Mouse (Mus musculus) lung, postnatal 0 days (tissue): ENCODE results near the gene Olfr547. TPM values are rescaled to one million over a fixed set of nuclear protein-coding genes. Genes with fewer than 3 reads are reported as not detected.
A peak's percentile ranks its signal among the peaks of the same experiment; 100 is the strongest.

Experiments
- ATAC-seq: fragments of 200-750 bp; cut with Nextera tagmentation; 2 replicates; pipeline ENCODE4 v1.8.0; 2017; ENCODE audit warnings: moderate library complexity
- DNase-seq: peaks from one replicate; pipeline ENCODE4 v3.0.0-alpha.2; 2016; ENCODE audit warnings: low spot score
- H3K27ac ChIP-seq: fragments of 300-500 bp; sonication (generic); 2 replicates; pipeline ENCODE4 v1.5.1; 2014; ENCODE audit warnings: antibody characterized with exemption, mild to moderate bottlenecking, low read length, mixed read lengths
- H3K27me3 ChIP-seq: fragments of 300-500 bp; sonication (generic); replicated peaks from 2 replicates; pipeline ENCODE4 v1.6.1; 2014; ENCODE audit warnings: low read length, mixed read lengths; ENCODE audit not compliant: insufficient read depth
- H3K36me3 ChIP-seq: fragments of 300-500 bp; sonication (generic); 2 replicates; pipeline ENCODE4 v1.6.1; 2014; ENCODE audit warnings: low read length, mixed read lengths; ENCODE audit not compliant: insufficient read depth
- H3K4me1 ChIP-seq: fragments of 300-500 bp; sonication (generic); 2 replicates; pipeline ENCODE4 v1.6.1; 2014; ENCODE audit warnings: antibody characterized with exemption, low read depth, low read length, mixed read lengths; ENCODE audit not compliant: insufficient read depth
- H3K4me2 ChIP-seq: fragments of 300-500 bp; sonication (generic); replicated peaks from 2 replicates; pipeline ENCODE4 v1.6.1; 2014; ENCODE audit warnings: low read depth, mild to moderate bottlenecking, low read length, moderate library complexity, mixed read lengths
- H3K4me3 ChIP-seq: fragments of 300-500 bp; sonication (generic); 2 replicates; pipeline ENCODE4 v1.5.1; 2014; ENCODE audit warnings: low read depth, low read length
- H3K9ac ChIP-seq: fragments of 300-500 bp; sonication (generic); replicated peaks from 2 replicates; pipeline ENCODE4 v1.6.1; 2014; ENCODE audit warnings: low read depth, mild to moderate bottlenecking
- H3K9me3 ChIP-seq: fragments of 300-500 bp; sonication (generic); 2 replicates; pipeline ENCODE4 v1.6.1; 2016; ENCODE audit warnings: low read length, mixed read lengths
- CTCF ChIP-seq: IDR thresholded peaks from 2 replicates; pipeline ENCODE4 v1.5.1; 2016; ENCODE audit warnings: antibody characterized with exemption, mild to moderate bottlenecking
- EP300 ChIP-seq: IDR thresholded peaks from 2 replicates; pipeline ENCODE4 v1.6.1; 2016; ENCODE audit warnings: antibody characterized with exemption, mild to moderate bottlenecking, control low read depth
- WGBS: fragments of 180-500 bp; shearing (Covaris S2); extraction: QIAGEN DNeasy Blood & Tissue Kit; methylation state at CpG from one replicate; pipeline ENCODE4 v1.1.7; 2014; 5-methylcytosine and 5-hydroxymethylcytosine counted together
- polyA plus RNA-seq: library from polyadenylated mRNA; unstranded; fragments of >200 nt; fragmentation: Nextera tagmentation; extraction: Ambion mirVana; gene quantifications from 2 replicates; pipeline ENCODE4 v1.2.1, GENCODE M21; 2015

The Olfr547 gene
- polyA plus RNA-seq, 1 experiment from 2014 or later = not detected

GRCm38 (mm10) chr7:102506848-102507247 is 27.7 kb upstream of the Olfr547 start:
- ATAC-seq (peak; percentile 61), DNase-seq (peak; percentile 72)
- Histone ChIP-seq H3K4me1 (no peaks in the 10 kb centered on the region), H3K9me3 (no peaks in the 10 kb centered on the region), H3K27me3 (no peaks in the 10 kb centered on the region), H3K36me3 (no peaks in the 10 kb centered on the region), H3K4me2 (no peak overlapping the region), H3K27ac (no peak overlapping the region), H3K4me3 (no peak overlapping the region), H3K9ac (no peak overlapping the region)
- peak; percentile 93 for TF ChIP-seq CTCF
- no peak for TF ChIP-seq EP300
- WGBS = 44% methylated on average over 3 of the region's 3 CpGs

GRCm38 (mm10) chr7:102508066-102508465 is 26.5 kb upstream of the Olfr547 start:
- no peak for TF ChIP-seq EP300
- TF ChIP-seq CTCF = no peak
- Histone ChIP-seq H3K4me1 (no peaks in the 10 kb centered on the region), H3K27me3 (no peaks in the 10 kb centered on the region), H3K4me3 (no peak overlapping the region), H3K27ac (no peak overlapping the region), H3K4me2 (no peak overlapping the region), H3K9me3 (no peaks in the 10 kb centered on the region), H3K9ac (no peak overlapping the region), H3K36me3 (no peaks in the 10 kb centered on the region)
- DNase-seq (no peak), ATAC-seq (no peak)
- WGBS = 85% methylated on average over 9 of the region's 9 CpGs

- TF ChIP-seq CTCF = no peak
- TF ChIP-seq EP300 = no peak
- no peaks in the 10 kb centered on the region for H3K9me3 ChIP-seq
- no peaks in the 10 kb centered on the region for H3K27me3 ChIP-seq
- no peak overlapping the region for H3K4me3 ChIP-seq
- DNase-seq (no peak), ATAC-seq (no peak)
- no peaks in the 10 kb centered on the region for H3K36me3 ChIP-seq
- H3K9ac ChIP-seq = no peak overlapping the region
- no peaks in the 10 kb centered on the region for H3K4me1 ChIP-seq
- H3K4me2 ChIP-seq = no peak overlapping the region
- H3K27ac ChIP-seq = no peak overlapping the region
- WGBS = 93% methylated on average over 6 of the region's 6 CpGs
Observed at GRCm38 (mm10) chr7:102508666-102509065, 25.9 kb upstream of the Olfr547 start.

GRCm38 (mm10) chr7:102509726-102510125 is 24.8 kb upstream of the Olfr547 start:
- Histone ChIP-seq H3K27me3 (no peaks in the 10 kb centered on the region), H3K4me3 (no peak overlapping the region), H3K27ac (no peak overlapping the region), H3K36me3 (no peaks in the 10 kb centered on the region), H3K4me2 (no peak overlapping the region), H3K9me3 (no peaks in the 10 kb centered on the region), H3K9ac (no peak overlapping the region), H3K4me1 (no peaks in the 10 kb centered on the region)
- WGBS = 86% methylated on average over 7 of the region's 7 CpGs
- TF ChIP-seq CTCF = no peak
- TF ChIP-seq EP300 = no peak
- DNase-seq (no peak), ATAC-seq (no peak)

- no peaks in the 10 kb centered on the region for H3K27me3 ChIP-seq
- H3K4me3 ChIP-seq = no peak overlapping the region
- no peaks in the 10 kb centered on the region for H3K4me1 ChIP-seq
- ATAC-seq (no peak), DNase-seq (no peak)
- TF ChIP-seq EP300 (no peak), CTCF (no peak)
- no peaks in the 10 kb centered on the region for H3K36me3 ChIP-seq
- 84% methylated on average over 10 of the region's 10 CpGs for WGBS
- no peak overlapping the region for H3K4me2 ChIP-seq
- H3K9ac ChIP-seq = no peak overlapping the region
- H3K27ac ChIP-seq = no peak overlapping the region
- H3K9me3 ChIP-seq = no peaks in the 10 kb centered on the region
Observed at GRCm38 (mm10) chr7:102511927-102512326, 22.6 kb upstream of the Olfr547 start.

GRCm38 (mm10) chr7:102512814-102513435 is 21.6 kb upstream of the Olfr547 start:
- H3K4me2 ChIP-seq = peak overlapping the region; percentile 91
- ATAC-seq = peak; percentile 95
- WGBS = 1% methylated on average over 48 of the region's 54 CpGs
- no peaks in the 10 kb centered on the region for H3K4me1 ChIP-seq
- DNase-seq = peak; percentile 81
- no peak overlapping the region for H3K27ac ChIP-seq
- peak overlapping the region; percentile 43 for H3K9ac ChIP-seq
- peak overlapping the region; percentile 31; the same call in 1 of the 2 replicates for H3K4me3 ChIP-seq
- TF ChIP-seq EP300 (no peak), CTCF (peak; percentile 85)
- H3K9me3 ChIP-seq = no peaks in the 10 kb centered on the region
- no peaks in the 10 kb centered on the region for H3K27me3 ChIP-seq
- no peaks in the 10 kb centered on the region for H3K36me3 ChIP-seq
